Mouse (Mus musculus) heart, adult 2 months (tissue): ENCODE measurements around the gene Pnkp.

Source experiments
- CTCF ChIP-seq: fragments of 200-600 bp; IDR thresholded peaks from 2 replicates; pipeline ENCODE4 v1.8.1; 2022; ENCODE audit warnings: antibody characterized with exemption, mild to moderate bottlenecking, moderate library complexity
- POLR2A ChIP-seq: fragments of 200-500 bp; IDR thresholded peaks from 2 replicates; pipeline ENCODE4 v1.6.1; 2011; ENCODE audit warnings: mild to moderate bottlenecking, low read depth, low read length, control low read depth; ENCODE audit not compliant: insufficient read depth

- TF ChIP-seq POLR2A, result no peak
- no peak for TF ChIP-seq CTCF
Measured at GRCm38 (mm10) chr7:44864595-44865542, 7.9 kb downstream of the Pnkp start.
